Mouse (Mus musculus) gastrocnemius, postnatal 4 days (tissue): ENCODE data around the gene Ctnna2. TPM values are rescaled to one million over a fixed set of nuclear protein-coding genes. Genes with fewer than 3 reads are reported as not detected.

ENCODE experiments used
- DNase-seq, 2 experiments: peaks; one replicate each; pipeline ENCODE4 v3.0.0; 2021 to 2022; ENCODE audit warnings: low spot score in 2 of 2, mixed read lengths in 2 of 2
- total RNA-seq, 2 experiments: library from RNA; stranded (reverse); gene quantifications; 2 replicates each; pipeline ENCODE4 v1.2.3; 2021

Ctnna2 gene
- total RNA-seq, 2 experiments from 2014 or later = 0.52 to 0.62 TPM

DNA sequence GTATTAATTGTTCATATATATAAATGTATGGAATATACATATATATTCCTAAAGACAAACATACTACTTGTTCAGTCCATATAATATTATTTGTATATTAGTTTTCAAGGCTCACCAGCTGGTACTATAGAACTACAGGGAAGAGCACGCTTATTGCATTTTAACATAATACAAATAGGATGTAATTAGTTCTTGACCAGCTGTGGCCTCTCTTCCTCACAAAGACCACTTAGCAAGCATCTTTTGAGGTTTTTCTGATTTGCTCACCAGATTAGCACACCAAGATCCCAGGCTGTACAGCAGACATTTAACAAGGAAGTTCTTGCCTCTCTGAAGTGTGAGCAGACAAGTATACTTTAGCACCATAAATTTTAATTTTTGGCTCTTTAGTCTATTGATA, 152.0 kb downstream of the Ctnna2 start:
- no peak for DNase-seq

DNA sequence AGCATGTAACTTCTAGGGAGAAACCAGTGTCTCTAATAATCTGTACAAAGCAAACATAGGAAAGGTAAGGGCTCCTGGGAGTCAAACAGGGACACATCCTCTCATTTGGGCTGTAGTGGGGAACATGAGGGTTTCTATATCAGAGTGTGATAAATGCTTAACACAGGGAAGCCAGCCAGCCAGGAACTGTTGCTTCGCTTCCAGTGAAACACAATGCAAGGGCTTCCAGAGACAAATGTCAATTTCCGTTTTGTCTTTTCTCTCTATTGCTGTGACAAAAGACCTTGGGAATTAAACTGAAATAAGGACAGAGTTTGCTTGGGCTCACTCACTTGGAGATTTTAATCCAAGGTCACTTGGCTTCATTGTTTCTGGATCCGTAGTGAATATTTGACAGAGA, 162.4 kb downstream of the Ctnna2 start:
- DNase-seq = no peak

DNA sequence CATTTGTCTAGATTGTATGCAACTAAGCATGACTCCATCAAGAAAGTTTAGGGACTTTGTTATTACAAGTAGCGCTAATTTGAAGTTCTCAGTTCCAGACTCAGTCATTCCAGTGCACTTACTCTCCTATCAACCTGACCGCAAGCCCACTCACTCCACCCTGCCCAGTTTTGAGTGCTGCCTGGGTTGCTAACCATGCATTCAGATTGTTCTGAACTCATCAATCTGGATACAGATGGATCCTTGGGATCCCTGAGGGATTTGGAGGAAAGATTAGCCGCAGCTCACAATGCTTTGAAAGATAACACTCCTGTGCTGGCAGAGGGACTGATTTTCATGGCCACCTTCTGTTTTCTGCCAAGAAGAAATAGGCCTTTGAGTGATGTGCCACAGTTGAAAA, 168.5 kb downstream of the Ctnna2 start:
- no peak for DNase-seq

DNA sequence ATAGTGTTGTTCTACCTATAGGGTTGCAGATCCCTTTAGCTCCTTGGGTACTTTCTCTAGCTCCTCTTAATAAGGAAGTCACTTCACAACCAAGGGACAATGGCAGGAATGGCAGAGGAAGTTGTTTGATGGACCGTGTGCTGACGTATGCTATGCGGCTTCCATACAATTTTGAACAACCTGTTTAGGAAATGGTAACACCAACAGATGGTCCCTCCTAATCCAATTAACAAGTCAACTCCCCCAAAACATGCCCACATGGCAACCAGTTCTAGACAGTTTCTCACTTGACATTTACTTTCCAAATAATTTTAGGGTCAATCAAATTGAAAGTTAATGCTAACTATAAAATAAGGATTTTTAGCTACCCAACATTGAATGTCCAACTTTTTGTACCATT, 176.9 kb downstream of the Ctnna2 start:
- no peak for DNase-seq

DNA sequence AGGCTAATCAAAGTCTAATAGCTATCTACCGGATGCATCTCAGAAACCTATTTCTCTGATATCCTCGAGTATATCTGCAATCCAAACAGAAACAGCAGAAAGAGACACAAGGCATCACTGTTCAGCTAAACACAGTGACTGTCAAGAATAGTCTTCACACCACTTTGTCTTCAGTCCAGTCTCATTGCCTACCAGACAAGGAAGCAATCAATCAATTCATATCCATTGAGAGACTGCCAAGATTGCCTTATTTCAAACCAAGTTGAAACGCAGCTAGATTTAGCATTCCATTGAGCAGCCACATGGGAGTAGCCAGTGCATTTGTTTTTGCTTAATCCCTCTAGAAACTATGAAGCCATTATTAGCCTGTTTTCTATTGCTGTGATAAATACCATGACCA, 196.2 kb downstream of the Ctnna2 start:
- no peak for DNase-seq

DNA sequence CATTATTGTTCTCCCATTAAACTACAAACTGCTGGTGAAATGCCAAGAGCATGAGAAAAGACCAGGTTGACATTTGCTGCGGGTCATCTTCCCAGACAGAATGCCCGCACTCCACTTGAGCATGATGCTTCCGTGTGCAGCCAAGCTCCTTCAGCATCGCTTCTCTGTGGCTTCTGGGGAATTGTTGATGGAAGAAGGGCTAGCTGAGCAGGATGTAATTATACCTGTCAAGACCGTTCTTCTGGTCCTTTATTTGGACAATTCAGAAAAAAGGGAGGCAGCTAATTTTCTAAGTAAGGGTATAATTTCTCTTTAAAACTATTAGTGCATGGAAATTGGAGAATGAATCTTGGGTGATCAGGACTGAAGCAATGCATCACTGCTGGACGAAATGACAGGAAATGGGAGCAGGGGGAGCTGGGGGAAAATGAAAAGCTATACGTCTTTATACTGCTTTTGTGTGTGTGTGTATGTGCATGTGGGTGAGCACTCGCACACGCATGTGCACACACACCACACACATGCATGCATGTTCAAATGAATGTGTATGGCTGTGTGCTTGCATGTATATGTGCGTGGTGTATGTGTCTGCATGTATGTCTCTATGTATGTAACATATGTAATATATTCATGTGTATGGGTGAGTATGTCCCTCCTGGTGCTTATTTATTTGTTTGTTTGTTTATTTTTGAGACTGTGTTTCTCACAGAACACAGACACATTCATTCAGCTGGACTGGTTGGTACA, 211.0 kb downstream of the Ctnna2 start:
- no peak for DNase-seq

DNA sequence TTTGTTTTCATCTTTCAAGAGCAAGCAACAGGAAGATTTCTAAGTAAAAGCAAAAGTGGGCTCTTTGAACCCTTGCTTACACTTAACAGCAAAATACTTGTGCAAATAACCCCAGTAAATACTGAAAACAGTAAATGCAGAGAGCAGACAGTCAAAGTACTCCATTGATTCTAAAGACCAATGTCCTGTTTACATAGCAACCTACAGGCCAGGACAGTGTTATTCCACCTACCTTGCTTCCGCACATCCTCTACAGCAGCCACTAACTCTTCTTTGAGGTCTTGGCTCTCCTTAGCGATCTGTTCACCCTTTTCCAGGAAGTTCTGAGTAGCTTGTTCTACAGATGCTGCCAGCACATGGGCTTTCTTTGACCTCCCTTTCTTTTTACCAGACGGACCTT, 221.3 kb downstream of the Ctnna2 start:
- DNase-seq = no peak

DNA sequence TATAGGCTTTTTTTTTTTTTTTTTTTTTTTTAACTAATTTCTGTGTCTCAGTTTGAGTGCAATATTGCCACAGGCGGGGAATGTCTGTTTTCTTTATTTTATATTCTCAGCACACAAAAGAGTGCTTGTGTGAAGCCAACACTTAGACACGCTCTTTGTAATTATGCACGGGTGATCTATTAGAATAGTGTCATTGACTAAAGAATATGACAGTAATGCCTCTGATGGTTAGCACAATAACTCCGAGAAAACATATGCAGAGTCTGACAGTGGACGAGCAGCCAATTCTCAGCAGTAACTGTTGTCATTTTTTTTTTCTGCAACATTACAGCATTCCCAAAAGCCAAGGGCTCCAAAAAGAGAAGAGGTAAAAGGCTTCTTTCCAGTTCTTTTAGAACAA, 234.1 kb downstream of the Ctnna2 start:
- no peak for DNase-seq

DNA sequence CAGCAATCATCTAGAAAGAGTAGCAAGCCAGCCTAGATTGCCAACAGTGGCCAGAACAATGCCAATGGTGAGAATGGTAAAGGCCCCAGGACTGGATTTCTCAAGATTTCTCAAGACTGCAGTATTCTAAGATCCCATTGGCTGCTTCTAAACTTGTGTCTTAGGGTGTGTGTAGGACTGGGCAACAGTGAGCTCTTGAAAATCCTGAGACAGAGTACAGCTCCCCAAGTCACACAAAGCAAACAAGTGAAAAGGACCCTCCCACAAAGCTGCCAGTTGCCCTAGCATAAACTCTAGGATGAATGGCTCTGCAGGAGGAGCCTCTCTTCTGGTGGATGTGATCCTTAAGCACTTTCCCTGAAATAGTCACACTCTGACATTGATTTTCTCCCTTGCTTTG, 235.8 kb downstream of the Ctnna2 start:
- DNase-seq = no peak

DNA sequence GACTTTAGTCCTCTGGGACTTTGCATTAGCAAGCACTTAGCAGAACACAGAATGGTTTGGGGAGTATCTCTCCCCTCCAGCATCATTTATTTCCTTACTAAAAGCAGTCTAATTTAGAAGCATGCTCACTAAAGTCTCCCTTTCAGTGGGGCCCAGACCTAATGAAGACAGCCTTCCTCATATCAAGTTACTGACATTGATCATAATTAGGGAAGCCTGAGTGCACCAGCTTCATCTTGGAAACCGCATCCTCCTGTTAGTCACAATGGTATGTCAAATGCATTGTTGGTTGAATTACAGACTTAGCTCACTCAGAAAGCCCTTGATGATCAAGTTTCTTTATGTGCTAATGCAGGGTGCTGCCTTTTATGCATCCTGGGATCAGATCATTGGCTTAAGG, 236.5 kb downstream of the Ctnna2 start:
- DNase-seq = no peak

DNA sequence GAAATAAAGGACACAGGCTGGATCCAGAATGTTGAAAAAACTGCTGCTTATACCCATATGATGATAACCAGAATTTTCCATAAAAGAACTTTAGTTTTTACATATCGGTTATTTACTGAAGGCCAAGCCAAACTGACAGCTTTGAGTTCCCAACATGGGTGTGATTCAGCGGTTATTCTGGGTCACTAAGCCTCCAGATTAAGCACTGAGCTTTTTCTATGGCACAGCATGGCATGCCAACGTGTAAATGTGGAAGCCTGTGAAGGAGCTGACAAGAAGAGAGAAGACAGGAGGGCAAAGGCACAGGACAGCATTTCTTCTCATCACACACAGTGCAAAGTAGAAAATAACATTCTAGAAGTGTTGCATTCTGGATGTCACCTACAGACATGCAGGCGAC, 240.9 kb downstream of the Ctnna2 start:
- DNase-seq = no peak

DNA sequence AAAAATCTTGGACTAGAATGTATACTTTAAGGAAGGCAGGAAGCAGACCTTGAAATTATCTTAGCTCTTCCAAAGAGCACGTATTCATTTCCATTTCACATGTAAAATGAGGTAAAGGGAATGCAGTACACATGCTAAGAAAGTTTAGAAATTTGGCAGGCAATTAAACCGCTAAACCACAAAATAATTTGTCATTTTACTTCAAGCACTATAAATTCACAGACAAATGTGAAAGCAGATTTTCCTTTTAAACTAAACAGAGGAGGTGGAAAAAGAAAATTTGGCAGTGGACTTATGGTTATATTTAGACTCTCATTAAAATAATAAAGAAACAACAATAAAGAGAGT, 254.6 kb downstream of the Ctnna2 start:
- no peak for DNase-seq

DNA sequence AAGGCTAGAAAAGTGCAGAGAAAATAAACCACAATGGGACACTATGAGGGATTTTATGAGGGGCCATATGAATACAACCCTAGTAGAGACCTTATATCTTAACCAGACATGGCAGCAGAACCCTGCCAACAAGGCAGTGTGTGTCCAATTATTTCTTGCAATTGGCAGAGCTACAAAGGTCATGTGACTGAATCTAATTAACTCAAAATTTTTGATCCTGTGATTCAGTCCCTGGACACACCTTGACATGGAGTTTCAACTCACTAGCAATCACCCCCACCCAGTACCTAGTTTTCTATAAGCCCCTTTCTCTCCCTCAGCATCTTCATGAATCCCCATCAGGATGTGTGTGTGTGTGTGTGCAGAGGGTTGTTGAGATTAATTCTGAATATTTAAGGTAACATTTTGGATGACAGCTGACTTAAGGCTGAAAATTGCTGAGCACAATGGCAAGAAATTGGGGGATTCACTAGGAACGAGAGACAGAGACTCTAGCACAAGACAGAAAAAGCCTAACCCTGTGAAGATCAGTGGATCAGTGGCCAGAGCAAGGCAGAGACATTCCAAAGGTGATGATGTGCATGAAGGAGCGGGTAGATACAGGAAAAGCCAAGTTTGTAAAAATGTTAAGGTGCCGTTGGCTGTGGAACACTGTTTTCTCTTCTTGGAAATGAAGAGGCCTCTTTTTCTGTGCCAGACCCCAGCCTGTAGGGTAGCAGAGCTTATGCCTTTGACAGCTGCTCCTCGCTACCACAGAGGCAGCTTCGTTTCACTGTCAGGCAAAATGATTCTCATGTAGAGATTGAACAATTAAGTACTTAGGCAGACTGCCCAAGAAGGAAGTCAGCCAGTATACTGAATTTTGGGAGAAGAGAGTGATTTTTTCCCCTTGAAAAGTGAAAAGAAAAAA, 255.2 kb downstream of the Ctnna2 start:
- DNase-seq = peak in 1 of 2 experiments; percentile 7

DNA sequence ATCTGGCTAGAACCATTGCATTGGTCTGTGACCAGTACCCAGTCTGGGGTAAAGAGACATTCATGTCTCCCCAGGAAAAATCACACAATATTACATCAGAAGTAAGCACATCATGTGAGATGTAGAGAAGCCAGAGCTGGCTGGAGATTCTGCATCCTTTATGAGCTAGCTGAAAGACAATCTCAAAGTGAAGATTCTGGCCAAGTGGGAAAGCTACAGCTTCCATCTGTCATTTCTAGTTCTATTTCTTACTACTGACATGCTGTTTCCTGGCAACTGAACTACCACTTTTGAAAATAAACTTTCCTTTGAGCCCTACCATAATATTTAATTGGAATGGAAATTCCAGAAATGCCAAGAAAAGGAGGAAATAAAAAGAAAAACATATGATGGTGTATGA, 285.4 kb downstream of the Ctnna2 start:
- DNase-seq = no peak

DNA sequence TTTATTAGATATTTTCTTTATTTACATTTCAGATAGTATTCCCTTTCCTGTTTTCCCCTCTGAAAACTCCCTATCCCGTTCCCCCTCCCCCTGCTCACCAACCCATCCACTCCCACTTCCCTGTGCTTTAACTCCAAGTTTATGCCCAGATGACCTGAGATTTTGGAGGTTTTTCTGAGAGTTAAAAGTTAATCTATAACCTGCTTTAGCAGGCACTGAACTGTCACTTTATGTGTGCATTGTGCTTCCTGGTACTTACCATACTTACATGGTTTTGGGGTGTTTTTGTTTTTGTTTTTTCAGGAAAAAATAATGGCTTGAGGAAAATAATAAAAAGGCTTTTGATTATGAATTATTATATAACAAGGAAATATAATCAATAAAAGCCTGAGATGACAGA, 292.3 kb downstream of the Ctnna2 start:
- DNase-seq = no peak

DNA sequence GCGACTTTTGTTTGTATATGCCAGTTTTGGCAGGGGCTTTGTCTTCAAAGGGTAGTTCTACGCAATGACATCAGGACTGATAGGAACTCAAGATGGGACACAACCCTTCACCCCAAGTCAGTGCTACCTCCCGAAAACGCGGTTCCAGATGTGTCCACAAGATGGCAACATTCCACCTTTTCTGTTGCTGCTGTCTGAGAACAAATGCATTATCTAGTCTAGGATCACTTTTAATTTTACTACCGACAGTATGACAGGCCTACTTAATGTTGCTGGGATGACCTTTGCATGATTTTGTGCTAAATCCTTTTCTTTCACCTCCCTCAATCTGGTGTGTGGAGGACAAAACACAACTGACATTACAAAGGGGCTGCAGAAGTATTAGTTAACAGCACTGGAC, 329.4 kb downstream of the Ctnna2 start:
- DNase-seq = peak; percentile 28 to 45

DNA sequence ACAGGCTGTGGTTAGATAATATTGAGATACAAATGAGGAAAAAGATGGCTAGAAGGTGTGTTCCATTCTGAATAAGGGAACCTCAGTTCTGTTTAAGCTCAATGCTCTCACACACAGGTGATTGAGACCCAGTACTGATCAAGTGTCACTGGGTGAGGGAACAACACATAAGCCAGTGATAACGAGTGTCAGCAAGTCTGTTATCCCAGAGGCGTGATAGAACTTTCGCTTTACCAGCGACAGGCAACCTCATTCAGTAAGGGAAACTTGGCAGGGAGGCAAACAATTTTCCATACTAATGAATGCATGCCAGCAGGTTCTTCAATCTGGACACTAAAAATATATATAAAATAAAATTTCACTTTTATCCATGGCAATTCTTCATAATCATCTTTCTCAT, 334.9 kb downstream of the Ctnna2 start:
- DNase-seq = no peak

DNA sequence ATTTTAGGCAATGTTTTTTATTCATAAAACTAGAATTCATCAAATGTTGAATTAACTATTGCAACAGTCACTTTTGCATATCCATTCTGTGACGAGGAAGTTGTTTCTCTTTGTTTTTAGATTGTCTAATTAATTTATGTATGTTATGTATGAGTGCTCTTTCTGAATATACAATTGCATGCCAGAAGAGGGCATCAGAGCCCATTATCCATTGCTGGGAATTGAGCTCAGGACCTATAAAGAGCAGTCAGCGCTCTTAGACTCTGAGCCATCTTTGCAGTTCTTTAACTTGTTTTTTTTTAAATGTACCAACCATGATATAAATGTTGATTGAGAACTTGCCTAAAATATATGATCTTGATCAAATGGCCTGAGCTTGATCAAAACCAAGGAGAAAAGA, 340.7 kb downstream of the Ctnna2 start:
- DNase-seq = no peak

DNA sequence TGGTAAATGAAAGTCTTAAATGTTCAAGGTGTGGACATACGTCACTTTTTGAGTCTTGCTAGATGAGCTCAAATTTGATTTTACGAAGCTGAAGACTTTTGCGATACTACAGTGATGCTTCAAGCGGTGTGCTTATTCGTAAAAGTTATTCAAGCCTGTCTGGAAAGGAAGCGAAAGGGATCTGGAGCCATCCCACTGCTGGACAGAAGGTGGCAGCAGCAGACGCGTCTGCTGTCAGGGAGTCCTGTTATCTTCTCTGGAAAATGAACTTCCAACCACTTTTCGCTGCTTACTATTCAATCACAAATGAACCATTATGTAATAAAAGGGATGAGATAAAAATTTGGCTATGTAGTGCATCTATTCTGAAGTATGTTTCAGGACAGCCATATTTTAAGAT, 345.5 kb downstream of the Ctnna2 start:
- peak in 1 of 2 experiments; percentile 20 for DNase-seq

DNA sequence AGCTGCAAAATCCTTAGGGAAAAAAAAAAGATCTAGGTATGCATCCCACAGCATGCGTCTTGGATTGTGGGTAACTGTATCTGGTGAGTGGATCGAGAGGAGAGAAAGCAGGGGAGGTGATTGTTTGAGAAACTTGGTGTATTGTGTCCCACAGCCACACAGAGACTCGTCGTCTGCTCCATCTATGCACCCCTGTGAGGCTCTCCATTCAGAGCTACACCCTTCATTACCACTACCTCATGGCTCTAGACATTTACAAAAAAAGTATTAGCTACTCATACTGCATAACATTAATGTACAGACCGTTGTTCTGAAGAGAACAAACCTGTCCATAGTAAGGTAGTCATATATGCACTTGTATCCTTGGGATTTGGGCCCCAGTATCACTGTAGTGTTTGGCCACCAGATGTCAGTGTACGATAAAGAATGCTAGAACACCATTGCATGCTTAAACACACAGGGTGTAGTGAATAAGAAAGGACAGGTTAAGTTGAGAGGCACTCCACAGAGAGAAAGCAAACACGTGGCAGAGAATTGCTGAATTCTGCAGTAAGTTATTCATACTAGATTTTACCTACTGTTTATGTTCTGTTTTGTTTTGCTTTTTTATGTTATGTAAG, 350.8 kb downstream of the Ctnna2 start:
- no peak for DNase-seq

DNA sequence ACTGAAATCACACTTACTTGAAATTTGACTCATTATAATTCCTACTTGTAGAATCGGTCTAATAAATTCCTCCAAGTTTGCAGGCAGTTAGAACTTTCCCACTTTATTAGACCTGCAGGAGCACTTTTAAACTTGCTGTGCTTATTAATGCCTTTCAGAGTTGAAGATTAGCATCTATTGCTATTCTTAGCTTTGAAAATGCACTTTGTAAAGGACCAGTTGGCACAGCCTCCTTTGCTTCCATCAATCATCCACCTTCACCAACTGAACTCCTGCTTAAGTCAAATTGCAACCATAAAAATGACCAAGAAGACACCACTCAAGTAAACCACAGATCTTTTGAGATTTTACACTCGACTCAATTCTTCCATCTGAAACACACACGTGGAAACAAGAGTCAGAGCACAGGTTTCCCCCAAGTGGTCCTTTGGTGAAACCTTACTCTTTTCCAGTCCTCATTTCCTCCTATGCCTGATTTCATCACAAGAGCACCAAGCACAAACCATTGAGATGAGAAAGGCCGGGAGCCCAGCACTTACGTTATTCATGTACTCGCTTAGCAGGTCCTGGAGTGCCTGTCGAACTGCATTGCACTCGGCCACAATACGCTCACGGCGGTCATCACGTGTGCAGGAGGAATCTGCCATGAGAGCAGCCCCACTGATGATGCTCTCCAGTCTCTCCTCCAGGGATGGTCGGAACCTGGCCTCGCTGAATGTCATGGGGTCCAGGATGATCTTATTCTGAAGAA, 374.7 kb downstream of the Ctnna2 start:
- no peak for DNase-seq

DNA sequence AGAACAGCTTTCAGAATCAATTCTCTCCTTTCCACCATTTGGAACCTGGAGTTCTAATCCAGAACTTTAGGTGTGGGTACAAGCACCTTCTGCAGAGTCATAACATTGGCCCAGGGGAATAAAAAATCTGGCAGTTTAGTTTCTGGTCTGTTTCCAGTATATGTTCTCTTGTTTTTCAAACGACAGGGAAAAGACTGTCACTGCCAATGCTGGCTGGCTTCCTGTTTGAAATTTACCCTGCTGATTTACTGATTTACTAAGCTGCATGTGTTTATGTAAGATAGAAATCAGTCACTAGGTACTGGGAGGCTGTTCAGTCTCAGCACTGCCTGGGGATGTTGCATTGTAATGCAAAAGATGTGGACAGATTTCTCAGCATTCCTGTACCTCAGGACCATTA, 375.6 kb downstream of the Ctnna2 start:
- DNase-seq = no peak
